Mouse (Mus musculus) thymus, adult 2 months (tissue): ENCODE data around the gene Arhgap42.

Experiments
- CTCF ChIP-seq: fragments of 200-500 bp; IDR thresholded peaks from 2 replicates; pipeline ENCODE4 v1.5.1; 2012; ENCODE audit warnings: mild to moderate bottlenecking, control low read depth, low read length, moderate library complexity, borderline replicate concordance; ENCODE audit not compliant: control insufficient read depth, poor library complexity, insufficient read depth; ENCODE audit errors: extremely low read depth
- POLR2A ChIP-seq: fragments of 200-500 bp; IDR thresholded peaks from 2 replicates; pipeline ENCODE4 v1.6.1; 2012; ENCODE audit warnings: mild to moderate bottlenecking, low read length, control low read depth, moderate library complexity; ENCODE audit not compliant: control insufficient read depth, poor library complexity, insufficient read depth; ENCODE audit errors: extremely low read depth

GRCm38 (mm10) chr9:9049202-9049601 is 189.7 kb downstream of the Arhgap42 start:
- TF ChIP-seq POLR2A: no peak
- no peak for TF ChIP-seq CTCF
